Mouse (Mus musculus) hindbrain, embryonic 12.5 days (tissue): ENCODE measurements at regions not wholly inside any gene's neighbourhood (a gene's known extent, or its start where the extent isn't known, plus 50 kb on each side); places are given as distances from the start of the nearest gene placed in this dataset.

Source experiments
- ATAC-seq: fragments of 200-750 bp; cut with Nextera tagmentation; 2 replicates; pipeline ENCODE4 v1.8.0; 2017; ENCODE audit warnings: moderate TSS enrichment; ENCODE audit not compliant: low FRiP score
- H3K27ac ChIP-seq: fragments of 300-500 bp; sonication (generic); 2 replicates; pipeline ENCODE4 v1.5.1; 2016; ENCODE audit warnings: mild to moderate bottlenecking
- H3K27me3 ChIP-seq: fragments of 300-500 bp; sonication (generic); 2 replicates; pipeline ENCODE4 v1.6.1; 2016; ENCODE audit warnings: mild to moderate bottlenecking
- H3K36me3 ChIP-seq: fragments of 300-500 bp; sonication (generic); 2 replicates; pipeline ENCODE4 v1.6.1; 2016; ENCODE audit warnings: mild to moderate bottlenecking
- H3K4me1 ChIP-seq: fragments of 300-500 bp; sonication (generic); 2 replicates; pipeline ENCODE4 v1.6.1; 2016
- H3K4me2 ChIP-seq: fragments of 300-500 bp; sonication (generic); replicated peaks from 2 replicates; pipeline ENCODE4 v1.6.1; 2016; ENCODE audit warnings: mild to moderate bottlenecking
- H3K4me3 ChIP-seq: fragments of 300-500 bp; sonication (generic); 2 replicates; pipeline ENCODE4 v1.5.1; 2016; ENCODE audit warnings: mild to moderate bottlenecking
- H3K9ac ChIP-seq: fragments of 300-500 bp; sonication (generic); 2 replicates; pipeline ENCODE4 v1.6.1; 2016; ENCODE audit warnings: mild to moderate bottlenecking, moderate library complexity
- H3K9me3 ChIP-seq: fragments of 300-500 bp; sonication (generic); replicated peaks from 2 replicates; pipeline ENCODE4 v1.6.1; 2016; ENCODE audit warnings: mild to moderate bottlenecking
- WGBS: fragments of 180-500 bp; shearing (Covaris S2); methylation state at CpG from one replicate; pipeline ENCODE4 v1.1.7; 2016; 5-methylcytosine and 5-hydroxymethylcytosine counted together

- WGBS = 44% methylated on average over 14 of the region's 14 CpGs
- Histone ChIP-seq H3K27me3 (peaks cover 49% of the 10 kb centered on the region), H3K9ac (no peak overlapping the region), H3K9me3 (no peaks in the 10 kb centered on the region), H3K36me3 (no peaks in the 10 kb centered on the region), H3K4me1 (peaks cover 12% of the 10 kb centered on the region), H3K27ac (no peak overlapping the region), H3K4me3 (no peak overlapping the region), H3K4me2 (no peak overlapping the region)
- ATAC-seq = no peak
These were observed 134.9 kb upstream of the Top1 start for GRCm38 (mm10) chr2:160510635-160511421.

GRCm38 (mm10) chr2:160515621-160516020, 130.1 kb upstream of the Top1 start:
- WGBS = 61% methylated on average over 6 of the region's 6 CpGs
- no peak overlapping the region for H3K4me3 ChIP-seq
- H3K27me3 ChIP-seq = peaks cover 52% of the 10 kb centered on the region
- no peak overlapping the region for H3K9ac ChIP-seq
- H3K4me2 ChIP-seq = no peak overlapping the region
- no peak for ATAC-seq
- peaks cover 2% of the 10 kb centered on the region; the same call in 1 of the 2 replicates for H3K4me1 ChIP-seq
- no peak overlapping the region for H3K27ac ChIP-seq
- no peaks in the 10 kb centered on the region for H3K9me3 ChIP-seq
- H3K36me3 ChIP-seq = no peaks in the 10 kb centered on the region

GRCm38 (mm10) chr2:160516526-160516925, 129.2 kb upstream of the Top1 start:
- Histone ChIP-seq H3K36me3 (no peaks in the 10 kb centered on the region), H3K4me1 (no peaks in the 10 kb centered on the region), H3K27me3 (peaks cover 57% of the 10 kb centered on the region), H3K9me3 (no peaks in the 10 kb centered on the region), H3K4me3 (no peak overlapping the region), H3K27ac (no peak overlapping the region), H3K4me2 (no peak overlapping the region), H3K9ac (no peak overlapping the region)
- WGBS = 12% methylated on average over 6 of the region's 6 CpGs
- ATAC-seq = no peak

DNA sequence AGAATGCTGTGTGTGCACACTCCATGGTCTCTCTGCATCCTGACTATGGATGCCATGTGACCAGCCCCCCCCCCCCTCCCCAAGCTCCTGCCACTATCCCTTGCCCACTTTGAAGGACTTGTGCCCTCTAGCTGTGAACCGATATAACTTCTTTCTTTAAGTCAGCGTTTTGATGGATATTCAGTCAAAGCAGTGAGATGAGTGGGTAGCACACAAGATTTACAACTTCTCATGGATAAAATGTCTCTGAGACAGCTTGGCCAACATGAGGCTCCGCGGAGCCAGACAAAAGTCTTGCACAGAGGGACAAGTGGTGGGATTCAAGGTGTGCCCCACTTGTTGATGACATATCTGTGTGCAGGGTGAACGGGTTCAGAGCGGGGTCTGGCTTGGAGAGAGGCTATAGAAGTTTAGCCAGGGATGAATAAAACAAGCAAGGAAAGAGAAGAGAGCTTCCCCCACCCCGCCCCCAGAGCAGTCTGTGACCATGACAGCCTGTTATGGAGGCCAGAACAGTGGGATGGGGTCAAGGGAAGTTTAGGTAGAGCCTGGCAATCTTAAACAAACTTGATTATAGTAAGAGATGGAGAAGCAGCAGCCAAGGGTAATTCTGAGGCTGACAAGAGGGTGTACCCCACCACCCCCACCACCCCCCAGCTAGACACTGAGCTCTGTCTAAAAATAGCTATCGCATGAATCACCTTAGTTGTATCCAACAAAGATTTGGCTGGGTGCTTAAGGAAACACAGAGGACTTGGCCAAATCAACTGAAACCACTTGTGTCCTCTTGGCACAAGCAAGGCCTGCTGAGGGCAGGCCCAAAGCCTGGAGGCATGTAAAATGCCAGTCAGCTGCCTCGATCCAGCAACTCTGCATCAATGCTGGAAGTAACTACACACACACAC, 120.1 kb upstream of the Top1 start:
- WGBS = 81% methylated on average over 9 of the region's 9 CpGs
- H3K4me3 ChIP-seq = no peak overlapping the region
- no peak overlapping the region for H3K27ac ChIP-seq
- peaks cover 11% of the 10 kb centered on the region for H3K4me1 ChIP-seq
- no peak overlapping the region for H3K4me2 ChIP-seq
- peaks cover 32% of the 10 kb centered on the region for H3K27me3 ChIP-seq
- H3K9me3 ChIP-seq = no peaks in the 10 kb centered on the region
- H3K9ac ChIP-seq = no peak overlapping the region
- no peaks in the 10 kb centered on the region for H3K36me3 ChIP-seq
- ATAC-seq = no peak

DNA sequence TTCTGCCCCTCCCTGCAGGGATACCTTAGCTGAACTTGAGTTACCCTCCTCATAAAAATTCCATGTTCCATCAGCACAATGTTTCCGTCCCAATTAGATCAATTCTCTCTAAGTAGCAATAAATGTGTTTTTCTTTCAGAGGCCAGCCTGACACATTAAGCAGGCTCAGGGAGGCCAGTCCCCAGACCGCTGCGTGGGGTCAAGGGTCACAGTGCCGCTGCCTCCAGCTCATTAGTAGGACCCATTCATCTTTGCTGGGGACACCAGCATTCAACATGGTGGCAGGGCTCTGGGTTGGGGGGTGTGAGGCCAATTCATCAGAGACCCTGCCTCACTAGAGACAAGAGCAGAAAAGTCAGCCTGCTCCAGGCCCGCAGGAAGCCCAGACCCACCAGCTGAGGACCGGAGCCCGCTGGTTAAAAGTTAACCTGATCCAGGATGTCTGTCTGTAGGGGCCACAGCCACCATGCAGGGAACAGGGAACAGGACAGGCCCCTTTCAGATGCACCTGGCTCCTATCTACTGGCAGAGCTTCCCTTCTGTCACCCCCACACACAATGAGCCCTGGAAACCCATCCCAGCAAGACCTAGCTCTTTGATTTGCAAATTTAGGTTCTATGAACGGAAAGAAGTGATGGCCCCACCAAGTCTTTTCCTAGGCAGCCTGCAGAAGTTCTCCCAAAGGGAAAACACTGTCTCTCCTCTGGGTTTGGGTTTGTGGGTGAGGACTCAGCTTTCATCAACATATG, 119.1 kb upstream of the Top1 start:
- H3K4me1 ChIP-seq = peaks cover 15% of the 10 kb centered on the region
- no peaks in the 10 kb centered on the region for H3K36me3 ChIP-seq
- 32% methylated on average over 8 of the region's 8 CpGs for WGBS
- no peak overlapping the region for H3K27ac ChIP-seq
- no peak overlapping the region for H3K4me3 ChIP-seq
- no peak overlapping the region for H3K9ac ChIP-seq
- no peaks in the 10 kb centered on the region for H3K9me3 ChIP-seq
- no peak overlapping the region for H3K4me2 ChIP-seq
- no peak for ATAC-seq
- H3K27me3 ChIP-seq = peaks cover 25% of the 10 kb centered on the region

GRCm38 (mm10) chr2:160529306-160529705, 116.4 kb upstream of the Top1 start:
- no peaks in the 10 kb centered on the region for H3K36me3 ChIP-seq
- no peaks in the 10 kb centered on the region for H3K9me3 ChIP-seq
- no peak overlapping the region for H3K4me3 ChIP-seq
- peaks cover 25% of the 10 kb centered on the region for H3K27me3 ChIP-seq
- no peak overlapping the region for H3K27ac ChIP-seq
- ATAC-seq = no peak
- peaks cover 15% of the 10 kb centered on the region for H3K4me1 ChIP-seq
- no peak overlapping the region for H3K4me2 ChIP-seq
- 73% methylated on average over 7 of the region's 7 CpGs for WGBS
- no peak overlapping the region for H3K9ac ChIP-seq

DNA sequence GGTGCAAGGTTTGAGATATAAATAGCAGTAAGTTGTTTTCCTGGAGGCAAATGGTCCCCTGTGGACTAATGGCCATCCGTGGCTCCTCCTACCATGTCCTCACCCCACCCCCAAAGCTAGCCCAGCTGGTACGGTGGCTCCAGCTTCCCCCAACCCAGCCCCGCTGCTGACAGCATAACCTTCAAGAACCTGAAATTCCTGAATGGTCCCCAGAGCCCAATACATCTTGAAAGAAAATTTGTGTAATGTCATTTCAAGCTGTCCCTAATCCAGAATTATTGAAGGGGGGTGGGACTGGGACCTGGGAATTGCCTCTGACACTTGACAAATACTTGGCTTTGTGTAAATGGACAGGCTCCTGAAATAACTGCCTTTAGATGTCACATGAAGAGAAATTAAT, 115.3 kb upstream of the Top1 start:
- H3K4me2 ChIP-seq = no peak overlapping the region
- peaks cover 15% of the 10 kb centered on the region for H3K4me1 ChIP-seq
- H3K27me3 ChIP-seq = peaks cover 31% of the 10 kb centered on the region
- no peak overlapping the region for H3K27ac ChIP-seq
- no peaks in the 10 kb centered on the region for H3K9me3 ChIP-seq
- H3K4me3 ChIP-seq = no peak overlapping the region
- no peak overlapping the region for H3K9ac ChIP-seq
- H3K36me3 ChIP-seq = no peaks in the 10 kb centered on the region
- no peak for ATAC-seq
- 17% methylated on average over 3 of the region's 3 CpGs for WGBS

GRCm38 (mm10) chr2:160537319-160537719, 108.4 kb upstream of the Top1 start:
- WGBS = 19% methylated on average over 8 of the region's 8 CpGs
- Histone ChIP-seq H3K9me3 (no peaks in the 10 kb centered on the region), H3K36me3 (no peaks in the 10 kb centered on the region), H3K27me3 (peaks cover 22% of the 10 kb centered on the region), H3K4me3 (no peak overlapping the region), H3K4me1 (peaks cover 9% of the 10 kb centered on the region), H3K4me2 (no peak overlapping the region), H3K27ac (no peak overlapping the region), H3K9ac (no peak overlapping the region)
- ATAC-seq = 0 out of 2 replicates have a peak, but pooled peaks have one; percentile 26

DNA sequence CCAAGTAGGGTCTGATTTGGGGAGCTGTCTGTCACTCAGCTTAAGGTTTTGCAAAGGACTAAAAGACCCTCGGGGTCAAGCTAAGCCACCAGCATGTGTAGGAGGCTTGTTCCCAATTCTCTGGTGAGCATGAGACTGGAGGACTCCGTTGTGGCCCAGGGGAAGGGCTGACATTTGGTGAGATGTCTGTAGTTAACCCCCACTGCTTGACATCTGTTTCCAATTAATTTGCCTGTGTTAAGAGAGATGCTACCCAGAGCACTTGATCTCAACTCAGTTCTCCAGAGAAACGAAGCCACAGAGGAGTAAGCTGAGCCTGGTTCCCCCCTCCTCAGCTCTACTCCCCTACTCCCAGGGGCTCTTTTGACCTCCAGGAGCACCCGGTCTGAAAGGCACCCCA, 100.2 kb upstream of the Top1 start:
- Histone ChIP-seq H3K27me3 (peaks cover 6% of the 10 kb centered on the region; the same call in 1 of the 2 replicates), H3K4me1 (peaks cover 6% of the 10 kb centered on the region; the same call in 1 of the 2 replicates), H3K4me3 (no peak overlapping the region), H3K4me2 (no peak overlapping the region), H3K27ac (no peak overlapping the region), H3K9me3 (no peaks in the 10 kb centered on the region), H3K9ac (no peak overlapping the region), H3K36me3 (no peaks in the 10 kb centered on the region)
- no peak for ATAC-seq
- WGBS = 36% methylated on average over 4 of the region's 4 CpGs

DNA sequence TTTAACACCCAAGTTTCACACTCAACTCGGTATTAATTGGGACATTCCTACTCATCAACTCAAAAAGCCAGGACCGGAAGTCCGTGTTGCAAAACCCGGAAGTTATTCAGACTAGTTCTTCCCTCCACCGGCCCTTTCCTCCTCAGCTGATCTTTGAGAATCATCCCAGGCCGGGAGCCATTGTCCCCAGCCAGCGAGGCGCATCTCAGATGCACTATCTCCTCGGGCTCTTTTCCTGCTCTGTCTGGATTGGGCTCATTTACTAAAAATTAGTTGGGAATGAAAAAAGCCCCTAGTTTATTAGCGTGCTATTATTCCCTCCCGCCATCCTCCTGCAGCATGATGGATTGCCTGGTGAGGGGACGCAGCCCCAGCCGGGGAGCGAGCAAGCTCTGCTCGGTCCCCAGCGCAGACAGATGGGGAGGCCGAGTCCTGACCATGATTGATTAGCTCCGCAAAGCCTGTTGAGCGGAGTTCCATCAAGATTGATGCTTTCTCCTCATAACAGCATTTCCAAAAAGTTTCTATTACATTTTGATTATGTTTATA, 93.5 kb upstream of the Top1 start:
- no peaks in the 10 kb centered on the region for H3K36me3 ChIP-seq
- peak overlapping the region; percentile 20; the same call in 1 of the 2 replicates for H3K4me2 ChIP-seq
- no peak overlapping the region for H3K4me3 ChIP-seq
- peaks cover 4% of the 10 kb centered on the region; the same call in 1 of the 2 replicates for H3K4me1 ChIP-seq
- no peak overlapping the region for H3K9ac ChIP-seq
- H3K27ac ChIP-seq = no peak overlapping the region
- H3K9me3 ChIP-seq = no peaks in the 10 kb centered on the region
- 38% methylated on average over 19 of the region's 19 CpGs for WGBS
- ATAC-seq = peak; percentile 80
- H3K27me3 ChIP-seq = 0 out of 2 replicates have a peak, but pooled peaks cover 3% of the 10 kb centered on the region

DNA sequence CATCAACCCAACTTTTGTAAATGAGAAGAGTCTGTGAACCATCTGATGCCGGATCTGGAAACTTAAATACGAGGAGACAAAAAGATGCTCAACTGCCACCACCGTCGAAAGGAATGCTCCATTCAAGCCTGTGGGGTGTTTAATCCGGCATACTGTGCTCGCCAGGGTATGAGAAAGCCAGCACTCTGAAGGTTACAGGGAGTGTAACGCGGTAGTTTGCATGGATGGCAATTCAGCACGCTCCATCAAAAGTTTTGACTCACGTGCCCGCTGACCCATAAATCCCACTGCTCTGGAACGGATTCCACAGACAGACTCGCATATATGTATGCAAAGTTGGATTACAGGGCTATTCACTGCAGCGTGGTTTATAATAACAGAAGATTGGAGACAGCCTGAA, 84.0 kb upstream of the Top1 start:
- Histone ChIP-seq H3K27ac (no peak overlapping the region), H3K4me2 (no peak overlapping the region), H3K4me3 (no peak overlapping the region), H3K9ac (no peak overlapping the region), H3K27me3 (peaks cover 9% of the 10 kb centered on the region; the same call in 1 of the 2 replicates), H3K4me1 (0 out of 2 replicates have a peak, but pooled peaks cover 2% of the 10 kb centered on the region), H3K9me3 (no peaks in the 10 kb centered on the region), H3K36me3 (no peaks in the 10 kb centered on the region)
- no peak for ATAC-seq
- WGBS = 41% methylated on average over 14 of the region's 14 CpGs
